Mouse (Mus musculus) liver, postnatal 0 days (tissue): ENCODE measurements around the gene Crxos.

Experiments used
- CTCF ChIP-seq: sonication (generic); IDR thresholded peaks from 2 replicates; pipeline ENCODE4 v1.5.1; 2016; ENCODE audit warnings: antibody characterized with exemption, low read depth
- EP300 ChIP-seq: IDR thresholded peaks from 2 replicates; pipeline ENCODE4 v1.6.1; 2016; ENCODE audit warnings: antibody characterized with exemption, low read depth, mild to moderate bottlenecking

DNA sequence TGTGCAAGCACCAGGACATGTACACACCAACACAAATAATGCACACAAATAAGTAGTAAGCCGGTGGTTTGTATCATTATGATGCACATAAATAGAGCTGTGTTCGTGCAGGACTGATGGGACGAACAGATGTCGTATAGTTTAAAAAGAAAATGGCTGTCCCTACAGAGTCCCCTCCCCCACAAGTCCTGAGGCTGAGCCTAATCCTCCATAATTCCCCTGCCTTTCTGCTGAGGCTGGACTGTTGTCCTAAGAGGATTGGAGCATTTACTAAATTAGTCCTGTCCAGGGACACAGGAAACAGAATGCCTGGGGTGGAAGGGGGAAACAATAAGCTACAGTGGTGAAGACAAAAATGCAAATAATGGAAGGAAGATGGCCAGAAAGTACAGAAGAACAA is 18.3 kb upstream of the Crxos start:
- no peak for TF ChIP-seq CTCF
- TF ChIP-seq EP300: no peak
